Mouse (Mus musculus): ENCODE measurements around the gene Glipr1l1. TPM values are rescaled to one million over a fixed set of nuclear protein-coding genes. Genes with fewer than 3 reads are reported as not detected.

The Glipr1l1 gene
- total RNA-seq, 2 experiments from 2014 or later: not detected

Other genes with a start within 250 kb of the Glipr1l1 start
- gene Krr1, start 87.5 kb upstream of the Glipr1l1 start, total RNA-seq (2021): 10 to 100 TPM; 38.0 to 42.6 TPM
- 1 to 10 TPM in 1 of 2 experiments, under 1 TPM in 1; 0.97 to 2.2 TPM for gene Glipr1, start 57.6 kb upstream of the Glipr1l1 start, total RNA-seq (2021)
- not detected for gene Glipr1l2, start 23.2 kb downstream of the Glipr1l1 start, total RNA-seq (2021)
- not detected for gene Glipr1l3, start 100.1 kb downstream of the Glipr1l1 start, total RNA-seq (2021)
- not detected for gene Caps2, start 103.4 kb downstream of the Glipr1l1 start, total RNA-seq (2021)
- gene Kcnc2, start 210.9 kb downstream of the Glipr1l1 start, total RNA-seq (2021): 10 to 100 TPM; 90.6 to 91.3 TPM

Data from left cerebral cortex, adult 2 months (tissue).